27 mouse cellular contexts compared by ENCODE assay signal in the genomic region with DNA sequence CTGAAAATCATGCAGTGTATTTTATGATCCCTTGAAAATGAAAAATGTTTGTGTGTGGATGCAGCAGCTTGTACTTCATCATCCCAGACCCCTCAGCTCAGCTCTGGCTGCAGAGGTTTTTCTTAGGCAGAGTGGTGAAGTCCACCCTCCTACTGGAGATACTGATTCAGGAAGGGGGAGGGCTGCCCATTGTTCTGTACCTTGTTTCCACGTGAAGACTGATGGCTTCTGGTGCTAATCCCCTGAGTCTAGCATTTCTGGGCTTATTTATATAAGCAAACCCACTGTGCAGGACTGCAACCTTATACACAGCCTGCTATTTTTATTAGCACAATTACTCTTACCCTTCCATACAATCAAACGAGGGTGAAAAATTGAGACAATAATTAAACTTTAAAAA.
A peak's percentile ranks its signal among the peaks of the same experiment; 100 is the strongest.
DNase-seq lines count a peak whose midpoint lies in the region; ATAC-seq and TF ChIP-seq lines count a peak whose summit lies in the region.
"Had no signal": no experiment of that assay in that cellular context is flagged by ENCODE, and none has a peak within 500 bp of the region (broad histone marks: within the 10 kb centered on the region; RNA-seq: fewer than 3 reads in every experiment).

No protein-coding gene starts in this region.

- ATAC-seq in hindbrain, embryonic 11.5 days (ENCODE audit: low FRiP score): peak; percentile 68
- no peak for ATAC-seq in hindbrain, postnatal 0 days
- ATAC-seq in kidney, postnatal 0 days (replicated peaks; ENCODE audit: low FRiP score, low read depth): no peak
- ATAC-seq in midbrain, embryonic 13.5 days: peak; percentile 34; the same call in 1 of the 2 replicates
- ATAC-seq: Patski had no signal

- DNase-seq in hindbrain, embryonic 11.5 days (ENCODE audit: low spot score): no peak
- no peak for DNase-seq in hindbrain, postnatal 0 days (ENCODE audit: low spot score)
- DNase-seq in kidney, postnatal 0 days (ENCODE audit: low spot score): peak; percentile 64
- DNase-seq in kidney, adult 18-20 months: no peak
- DNase-seq in brain, embryonic 14.5 days (ENCODE audit: low read depth): peak; percentile 29
- no peak for DNase-seq in heart, postnatal 25 days (ENCODE audit: low spot score)
- DNase-seq: B cell, adult 2 months; cerebellum, adult 11-12 months; cerebellum, postnatal 10 days; gastrocnemius, postnatal 36 days; heart, adult 2 months; heart, postnatal 14 days; kidney, postnatal 14 days; left cerebral cortex, postnatal 4 days; lung, embryonic 14.5 days; lung, postnatal 36 days; thymus, adult 2 months; thymus, postnatal 4 days had no signal

- no peak overlapping the region for H3K27ac ChIP-seq in hindbrain, embryonic 11.5 days (ENCODE audit: low read depth, low read length)
- H3K27ac ChIP-seq in hindbrain, postnatal 0 days: no peak overlapping the region
- no peak overlapping the region for H3K27ac ChIP-seq in kidney, postnatal 0 days
- H3K27ac ChIP-seq in midbrain, embryonic 13.5 days: no peak overlapping the region
- H3K27ac ChIP-seq: embryonic facial prominence, embryonic 15.5 days; heart, adult 2 months; heart, embryonic 13.5 days; limb, embryonic 15.5 days; liver, embryonic 14.5 days had no signal

- no peak for TF ChIP-seq CTCF in hindbrain, postnatal 0 days (IDR thresholded peaks at IDR 0.05; ENCODE audit: low read depth)
- no peak for TF ChIP-seq CTCF in kidney, postnatal 0 days (IDR thresholded peaks at IDR 0.05; ENCODE audit: low read depth)
- no peak for TF ChIP-seq CTCF in brain, embryonic 14.5 days (IDR thresholded peaks at IDR 0.05; ENCODE audit: borderline replicate concordance, extremely low read depth, insufficient read depth, insufficient read length)

- H3K4me1 ChIP-seq in hindbrain, embryonic 11.5 days (replicated peaks; ENCODE audit: control insufficient read depth, insufficient read depth, low read length): no peaks in the 10 kb centered on the region
- H3K4me1 ChIP-seq in hindbrain, postnatal 0 days (ENCODE audit: insufficient read depth, low read length): no peaks in the 10 kb centered on the region
- no peaks in the 10 kb centered on the region for H3K4me1 ChIP-seq in kidney, postnatal 0 days (replicated peaks; ENCODE audit: insufficient read depth, low read length)
- 0 out of 2 replicates have a peak, but pooled peaks cover 4% of the 10 kb centered on the region for H3K4me1 ChIP-seq in midbrain, embryonic 13.5 days (replicated peaks)
- H3K4me1 ChIP-seq: embryonic facial prominence, embryonic 15.5 days; limb, embryonic 15.5 days; megakaryocyte, embryonic 14.5 days had no signal

- intact Hi-C loops in heart, postnatal 25 days (cut with DNase I): no loop called here

- H3K9me3 ChIP-seq in hindbrain, embryonic 11.5 days (ENCODE audit: control insufficient read depth, low read length): no peaks in the 10 kb centered on the region
- no peaks in the 10 kb centered on the region for H3K9me3 ChIP-seq in hindbrain, postnatal 0 days (ENCODE audit: low read length)
- no peaks in the 10 kb centered on the region for H3K9me3 ChIP-seq in kidney, postnatal 0 days (replicated peaks; ENCODE audit: low read length)
- H3K9me3 ChIP-seq in midbrain, embryonic 13.5 days: no peaks in the 10 kb centered on the region
- H3K9me3 ChIP-seq: embryonic facial prominence, embryonic 15.5 days; G1E; heart, embryonic 13.5 days; limb, embryonic 15.5 days; megakaryocyte, embryonic 14.5 days had no signal

- H3K4me3 ChIP-seq in hindbrain, embryonic 11.5 days (ENCODE audit: low read depth, low read length): no peak overlapping the region
- H3K4me3 ChIP-seq in hindbrain, postnatal 0 days (ENCODE audit: low read length): no peak overlapping the region
- no peak overlapping the region for H3K4me3 ChIP-seq in kidney, postnatal 0 days (replicated peaks; ENCODE audit: low read depth, low read length)
- no peak overlapping the region for H3K4me3 ChIP-seq in midbrain, embryonic 13.5 days (replicated peaks)
- H3K4me3 ChIP-seq: embryonic facial prominence, embryonic 15.5 days; heart, adult 2 months; heart, embryonic 13.5 days; limb, embryonic 15.5 days; megakaryocyte, embryonic 14.5 days had no signal

- no peaks in the 10 kb centered on the region for H3K27me3 ChIP-seq in hindbrain, embryonic 11.5 days (ENCODE audit: control insufficient read depth, insufficient read depth, low read length)
- no peaks in the 10 kb centered on the region for H3K27me3 ChIP-seq in hindbrain, postnatal 0 days (ENCODE audit: insufficient read depth, low read length)
- no peaks in the 10 kb centered on the region for H3K27me3 ChIP-seq in kidney, postnatal 0 days (ENCODE audit: insufficient read depth, low read length)
- no peaks in the 10 kb centered on the region for H3K27me3 ChIP-seq in midbrain, embryonic 13.5 days
- H3K27me3 ChIP-seq: CH12.LX; embryonic facial prominence, embryonic 15.5 days; heart, embryonic 13.5 days; limb, embryonic 15.5 days; megakaryocyte, embryonic 14.5 days had no signal

- WGBS in hindbrain, embryonic 11.5 days: 32% methylated on average over 2 of the region's 2 CpGs
- WGBS in hindbrain, postnatal 0 days: 40% methylated on average over 2 of the region's 2 CpGs
- WGBS in kidney, postnatal 0 days: 12% methylated on average over 2 of the region's 2 CpGs
- WGBS in midbrain, embryonic 13.5 days: 19% methylated on average over 2 of the region's 2 CpGs

- no peak overlapping the region for H3K9ac ChIP-seq in hindbrain, embryonic 11.5 days (ENCODE audit: low read depth, low read length)
- no peak overlapping the region for H3K9ac ChIP-seq in hindbrain, postnatal 0 days (replicated peaks; ENCODE audit: low read length)
- no peak overlapping the region for H3K9ac ChIP-seq in kidney, postnatal 0 days (ENCODE audit: low read depth, low read length)
- H3K9ac ChIP-seq in midbrain, embryonic 13.5 days (replicated peaks): no peak overlapping the region
- H3K9ac ChIP-seq: embryonic facial prominence, embryonic 15.5 days; heart, embryonic 13.5 days; limb, embryonic 15.5 days; liver, embryonic 14.5 days; lung, embryonic 14.5 days had no signal

- no peaks in the 10 kb centered on the region for H3K36me3 ChIP-seq in hindbrain, embryonic 11.5 days (ENCODE audit: control insufficient read depth, insufficient read depth, low read length)
- H3K36me3 ChIP-seq in hindbrain, postnatal 0 days (ENCODE audit: insufficient read depth, low read length): no peaks in the 10 kb centered on the region
- no peaks in the 10 kb centered on the region for H3K36me3 ChIP-seq in kidney, postnatal 0 days (ENCODE audit: insufficient read depth, low read length)
- H3K36me3 ChIP-seq in midbrain, embryonic 13.5 days: no peaks in the 10 kb centered on the region
- H3K36me3 ChIP-seq: embryonic facial prominence, embryonic 15.5 days; G1E; heart, embryonic 13.5 days; limb, embryonic 15.5 days had no signal

- H3K4me2 ChIP-seq in hindbrain, embryonic 11.5 days (replicated peaks; ENCODE audit: low read depth, low read length): no peak overlapping the region
- H3K4me2 ChIP-seq in hindbrain, postnatal 0 days (ENCODE audit: low read depth, low read length): no peak overlapping the region
- H3K4me2 ChIP-seq in kidney, postnatal 0 days (ENCODE audit: low read length): no peak overlapping the region
- H3K4me2 ChIP-seq in midbrain, embryonic 13.5 days (replicated peaks): no peak overlapping the region
- H3K4me2 ChIP-seq: embryonic facial prominence, embryonic 15.5 days; heart, embryonic 13.5 days; limb, embryonic 15.5 days; lung, embryonic 14.5 days had no signal

- no peak for TF ChIP-seq POLR2A in brain, embryonic 14.5 days (IDR thresholded peaks at IDR 0.05; ENCODE audit: borderline replicate concordance, extremely low read depth, insufficient read depth, insufficient read length, poor library complexity, severe bottlenecking)

Comparison
In these comparisons a context has a peak if more than half of its experiments do, and no peak if none do; other contexts are left out.
1. ATAC-seq: peak in hindbrain, embryonic 11.5 days (single experiment) and midbrain, embryonic 13.5 days (single experiment); none in hindbrain, postnatal 0 days (single experiment) and kidney, postnatal 0 days (single experiment).
2. DNase-seq: peak in kidney, postnatal 0 days (single experiment) and brain, embryonic 14.5 days (single experiment); none in hindbrain, embryonic 11.5 days (single experiment), hindbrain, postnatal 0 days (single experiment), kidney, adult 18-20 months (single experiment) and heart, postnatal 25 days (single experiment).